Mouse (Mus musculus): ENCODE measurements around the gene Mrgpra2a. TPM values are rescaled to one million over a fixed set of nuclear protein-coding genes. Genes with fewer than 3 reads are reported as not detected.

The Mrgpra2a gene
- polyA plus RNA-seq, 1 experiment, result not detected

GRCm38 (mm10) chr7:47401125-47401524 is 50.8 kb downstream of the Mrgpra2a start:
- Histone ChIP-seq H3K27ac (ENCODE audit: insufficient read depth, low read depth, low read length) (no peak overlapping the region), H3K4me1 (ENCODE audit: control insufficient read depth, insufficient read depth, low read length) (no peaks in the 10 kb centered on the region), H3K4me3 (ENCODE audit: insufficient read depth, low read length) (no peak overlapping the region)
- TF ChIP-seq CTCF (IDR thresholded peaks at IDR 0.05; ENCODE audit: low read depth, low read length) (no peak), POLR2A (IDR thresholded peaks at IDR 0.05; ENCODE audit: borderline replicate concordance, low read depth, low read length) (no peak)

Other genes with a start within 250 kb of the Mrgpra2a start
- not detected in 2 replicates for gene Mrgpra6, start 247.2 kb downstream of the Mrgpra2a start, polyA plus RNA-seq (2012; ENCODE audit: insufficient read depth, insufficient read length, missing spikeins)
- gene Mrgpra9, start 199.3 kb downstream of the Mrgpra2a start, polyA plus RNA-seq (2012; ENCODE audit: insufficient read depth, insufficient read length, missing spikeins), result not detected in 2 replicates
- not detected in 2 replicates for gene Mrgpra1, start 97.9 kb downstream of the Mrgpra2a start, polyA plus RNA-seq (2012; ENCODE audit: insufficient read depth, insufficient read length, missing spikeins)
- gene Mrgpra2b, start 76.7 kb upstream of the Mrgpra2a start, polyA plus RNA-seq (2012; ENCODE audit: insufficient read depth, insufficient read length, missing spikeins), result not detected in 2 replicates
- gene Mrgpra3, start 149.2 kb upstream of the Mrgpra2a start, polyA plus RNA-seq (2012; ENCODE audit: insufficient read depth, insufficient read length, missing spikeins), result not detected in 2 replicates